Mouse (Mus musculus): ENCODE data around the gene Wt1. TPM values are rescaled to one million over a fixed set of nuclear protein-coding genes. Genes with fewer than 3 reads are reported as not detected.

Wt1 gene
- polyA plus RNA-seq, 1 experiment from 2014 or later = 0.11 TPM

DNA sequence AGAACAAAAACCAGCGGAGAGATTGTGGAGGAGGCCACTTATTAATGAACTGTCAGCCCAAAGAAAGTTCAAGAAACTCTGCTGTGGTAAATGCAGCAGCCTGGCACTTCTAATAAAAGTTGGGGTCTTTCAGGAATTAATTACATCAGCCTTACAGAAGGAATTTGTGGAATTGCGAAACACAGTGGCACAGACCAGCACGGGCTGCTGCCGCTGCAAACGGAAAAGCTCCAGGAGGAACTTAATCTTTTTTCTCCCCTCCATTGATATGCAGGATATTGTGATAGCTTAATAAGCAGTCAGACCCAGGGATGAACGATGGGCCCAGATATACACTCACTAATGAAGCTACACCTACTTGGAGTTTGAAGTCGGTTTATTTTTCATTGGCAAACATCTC lies 15.0 kb downstream of the Wt1 start:
- H3K9ac ChIP-seq (replicated peaks) = no peak overlapping the region
- H3K9me3 ChIP-seq = no peaks in the 10 kb centered on the region
- peaks cover 37% of the 10 kb centered on the region for H3K27me3 ChIP-seq
- no peak overlapping the region for H3K27ac ChIP-seq (replicated peaks)
- 45% methylated on average over 7 of the region's 7 CpGs for WGBS
- no peak overlapping the region for H3K4me3 ChIP-seq
- no peak for ATAC-seq (ENCODE audit: low FRiP score, low read depth)
- H3K4me2 ChIP-seq (replicated peaks) = no peak overlapping the region
- no peaks in the 10 kb centered on the region for H3K4me1 ChIP-seq
- no peaks in the 10 kb centered on the region for H3K36me3 ChIP-seq

DNA sequence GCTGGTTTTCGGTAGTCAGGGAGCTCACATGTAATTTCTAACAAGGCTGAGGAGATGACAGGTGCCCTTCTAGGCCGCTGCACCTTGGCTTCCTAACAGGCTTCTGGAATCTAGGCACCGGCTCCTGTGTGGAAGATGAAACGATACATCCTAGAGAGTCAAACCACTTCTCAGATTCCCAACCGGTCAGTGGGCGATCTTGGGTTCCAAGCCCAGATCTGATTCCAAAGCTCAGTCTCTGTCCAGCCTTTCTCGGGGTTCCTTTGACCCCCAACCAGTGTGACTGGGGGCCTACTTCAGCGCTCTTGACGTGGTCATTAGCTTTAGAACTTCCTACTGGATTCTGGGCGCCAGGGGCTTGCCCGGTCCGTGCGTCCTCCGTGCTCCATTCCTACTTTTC lies 17.4 kb downstream of the Wt1 start:
- H3K27ac ChIP-seq (replicated peaks) = no peak overlapping the region
- no peak for ATAC-seq (ENCODE audit: low FRiP score, low read depth)
- H3K9me3 ChIP-seq = no peaks in the 10 kb centered on the region
- H3K4me3 ChIP-seq = no peak overlapping the region
- H3K27me3 ChIP-seq = peaks cover 13% of the 10 kb centered on the region
- no peaks in the 10 kb centered on the region for H3K36me3 ChIP-seq
- H3K4me2 ChIP-seq (replicated peaks) = no peak overlapping the region
- WGBS = 93% methylated on average over 14 of the region's 14 CpGs
- no peak overlapping the region for H3K9ac ChIP-seq (replicated peaks)
- no peaks in the 10 kb centered on the region for H3K4me1 ChIP-seq

DNA sequence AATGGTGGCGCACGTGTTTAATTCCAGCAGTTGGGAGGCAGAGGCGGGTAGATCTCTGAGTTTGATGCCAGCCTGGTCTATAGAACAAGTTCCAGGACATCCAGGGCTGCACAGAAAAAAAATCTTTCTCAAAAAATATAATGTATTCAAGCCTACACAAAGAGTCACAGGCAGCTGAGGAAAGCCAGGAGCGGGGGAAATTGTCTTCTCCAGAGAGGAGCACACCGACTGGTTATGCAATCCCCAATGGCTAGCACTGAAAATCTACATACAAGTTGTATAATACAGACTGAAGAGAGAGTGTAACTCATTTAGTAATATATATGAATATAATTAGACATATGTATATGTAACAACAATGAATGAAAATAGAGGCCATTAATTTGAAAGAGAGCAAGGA lies 25.2 kb downstream of the Wt1 start:
- Histone ChIP-seq H3K27me3 (no peaks in the 10 kb centered on the region), H3K9ac (replicated peaks) (no peak overlapping the region), H3K36me3 (no peaks in the 10 kb centered on the region), H3K4me1 (no peaks in the 10 kb centered on the region), H3K9me3 (no peaks in the 10 kb centered on the region), H3K4me2 (replicated peaks) (no peak overlapping the region), H3K4me3 (no peak overlapping the region), H3K27ac (replicated peaks) (no peak overlapping the region)
- ATAC-seq (ENCODE audit: low FRiP score, low read depth) = no peak
- WGBS = 93% methylated on average over 5 of the region's 5 CpGs

DNA sequence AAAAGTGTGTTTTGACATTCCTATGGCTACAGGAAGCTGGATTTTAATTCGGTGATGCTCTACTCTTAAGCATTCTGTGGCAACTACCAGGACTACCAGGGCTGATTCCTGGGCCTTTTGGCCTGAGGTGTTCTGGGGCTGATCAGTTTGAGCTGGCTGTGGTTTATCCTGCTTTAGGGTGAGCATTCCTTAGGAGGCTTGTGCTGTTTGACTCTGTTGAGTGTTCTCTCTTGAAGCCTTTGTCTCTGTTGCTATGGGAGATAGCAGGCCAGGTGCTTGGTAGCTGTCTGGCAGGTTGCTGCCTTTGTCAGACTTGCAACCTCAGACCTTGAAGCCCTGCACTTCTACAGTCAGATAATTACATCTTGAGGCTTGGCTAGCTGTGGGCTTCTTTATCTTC lies 26.7 kb downstream of the Wt1 start:
- Histone ChIP-seq H3K9me3 (no peaks in the 10 kb centered on the region), H3K4me1 (no peaks in the 10 kb centered on the region), H3K4me2 (replicated peaks) (no peak overlapping the region), H3K27me3 (no peaks in the 10 kb centered on the region), H3K4me3 (no peak overlapping the region), H3K27ac (replicated peaks) (no peak overlapping the region), H3K36me3 (no peaks in the 10 kb centered on the region), H3K9ac (replicated peaks) (no peak overlapping the region)
- ATAC-seq (ENCODE audit: low FRiP score, low read depth) = no peak
- WGBS = 77% methylated on average over 1 of the region's 1 CpGs

DNA sequence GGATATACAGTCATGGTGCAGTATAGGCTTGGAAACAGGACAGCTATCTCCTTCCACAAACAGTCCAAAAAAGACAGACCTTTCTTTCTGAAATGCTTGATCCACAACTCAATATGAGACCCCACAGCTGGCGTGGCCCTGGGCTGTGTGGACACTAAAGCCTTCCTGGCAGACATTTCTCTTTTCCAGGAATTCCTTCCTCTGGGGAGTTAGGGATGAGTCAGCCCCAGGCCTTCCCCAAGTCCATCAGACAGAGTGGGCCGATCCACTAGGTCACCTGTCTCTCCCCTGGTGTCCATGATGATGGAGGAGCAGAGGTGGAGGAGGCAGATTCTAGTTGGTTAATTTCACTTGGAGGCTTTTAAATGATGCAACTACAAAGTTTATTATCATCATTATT lies 34.6 kb downstream of the Wt1 start:
- 76% methylated on average over 2 of the region's 2 CpGs for WGBS
- no peak overlapping the region for H3K4me2 ChIP-seq (replicated peaks)
- no peaks in the 10 kb centered on the region for H3K9me3 ChIP-seq
- ATAC-seq (ENCODE audit: low FRiP score, low read depth) = no peak
- H3K27me3 ChIP-seq = no peaks in the 10 kb centered on the region
- H3K4me3 ChIP-seq = no peak overlapping the region
- no peak overlapping the region for H3K27ac ChIP-seq (replicated peaks)
- no peak overlapping the region for H3K9ac ChIP-seq (replicated peaks)
- no peaks in the 10 kb centered on the region for H3K4me1 ChIP-seq
- no peaks in the 10 kb centered on the region for H3K36me3 ChIP-seq

DNA sequence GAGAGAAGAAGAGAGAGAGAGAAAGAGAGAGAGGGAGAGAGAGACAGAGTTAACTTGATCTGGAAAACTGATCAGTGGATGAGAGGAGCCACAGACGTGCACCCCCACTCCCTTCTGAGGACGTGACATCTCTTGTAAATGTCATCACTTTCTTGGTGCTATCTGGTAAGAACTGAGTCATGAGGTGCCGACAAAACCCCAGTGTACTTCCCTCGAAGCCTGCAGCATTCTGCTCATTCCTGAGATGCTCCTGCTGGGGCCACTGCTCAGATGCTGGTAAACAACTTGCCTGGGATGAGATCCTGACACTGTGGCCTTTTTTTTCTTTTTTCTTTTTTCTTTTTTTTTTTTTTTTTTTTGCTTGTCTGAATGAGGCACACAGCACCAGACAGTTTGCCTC lies 36.4 kb downstream of the Wt1 start:
- ATAC-seq (ENCODE audit: low FRiP score, low read depth) = no peak
- Histone ChIP-seq H3K4me2 (replicated peaks) (no peak overlapping the region), H3K9me3 (no peaks in the 10 kb centered on the region), H3K27me3 (no peaks in the 10 kb centered on the region), H3K27ac (replicated peaks) (no peak overlapping the region), H3K36me3 (no peaks in the 10 kb centered on the region), H3K9ac (replicated peaks) (no peak overlapping the region), H3K4me3 (no peak overlapping the region), H3K4me1 (no peaks in the 10 kb centered on the region)
- WGBS = 35% methylated on average over 4 of the region's 4 CpGs

DNA sequence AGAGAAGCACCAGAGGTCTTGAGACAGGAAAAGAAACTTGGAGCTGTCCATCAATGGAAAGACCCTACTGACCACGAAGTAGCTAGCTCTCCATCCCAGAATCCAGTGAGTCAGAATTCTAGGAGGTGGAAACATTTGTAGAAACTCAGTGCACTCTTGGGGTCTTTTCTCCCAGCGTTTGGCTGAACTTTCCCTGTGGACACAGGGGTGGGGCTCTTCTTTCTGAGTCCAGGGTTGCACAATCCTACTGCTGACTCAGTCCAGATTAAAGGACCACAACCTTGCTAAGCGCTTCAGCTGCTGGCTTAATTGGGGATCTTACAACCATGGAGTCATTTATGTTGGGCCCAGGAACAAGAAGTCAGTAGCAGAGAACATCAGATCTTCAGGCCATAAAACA lies 41.8 kb downstream of the Wt1 start:
- Histone ChIP-seq H3K27ac (replicated peaks) (no peak overlapping the region), H3K4me1 (no peaks in the 10 kb centered on the region), H3K9me3 (no peaks in the 10 kb centered on the region), H3K27me3 (no peaks in the 10 kb centered on the region), H3K4me3 (no peak overlapping the region), H3K36me3 (no peaks in the 10 kb centered on the region), H3K9ac (replicated peaks) (no peak overlapping the region), H3K4me2 (replicated peaks) (no peak overlapping the region)
- ATAC-seq (ENCODE audit: low FRiP score, low read depth) = no peak
- 87% methylated on average over 3 of the region's 3 CpGs for WGBS

DNA sequence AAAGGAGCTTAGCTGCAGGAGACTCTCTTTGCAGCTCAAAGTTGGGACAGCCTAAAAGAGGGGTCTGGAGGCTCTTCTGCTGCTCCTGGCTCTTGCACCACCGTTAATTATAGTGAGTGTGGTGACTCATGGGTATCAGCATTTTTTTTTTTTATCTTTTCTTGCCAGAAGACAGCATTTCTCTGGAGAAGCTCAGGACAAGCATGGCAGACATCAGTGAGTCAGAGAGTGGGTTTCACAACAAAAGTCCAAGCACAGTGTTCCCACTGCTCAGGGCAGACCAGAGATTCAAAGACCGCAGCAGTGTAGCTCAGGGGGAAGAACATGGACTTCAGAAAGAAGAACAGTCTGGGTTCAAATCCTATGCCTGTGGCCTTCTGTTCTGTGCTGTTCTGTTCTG lies 47.9 kb downstream of the Wt1 start:
- H3K9ac ChIP-seq (replicated peaks) = no peak overlapping the region
- H3K27ac ChIP-seq (replicated peaks) = no peak overlapping the region
- 74% methylated on average over 2 of the region's 2 CpGs for WGBS
- H3K4me1 ChIP-seq = no peaks in the 10 kb centered on the region
- no peak overlapping the region for H3K4me3 ChIP-seq
- no peak for ATAC-seq (ENCODE audit: low FRiP score, low read depth)
- H3K9me3 ChIP-seq = no peaks in the 10 kb centered on the region
- H3K36me3 ChIP-seq = no peaks in the 10 kb centered on the region
- H3K27me3 ChIP-seq = no peaks in the 10 kb centered on the region
- H3K4me2 ChIP-seq (replicated peaks) = no peak overlapping the region

DNA sequence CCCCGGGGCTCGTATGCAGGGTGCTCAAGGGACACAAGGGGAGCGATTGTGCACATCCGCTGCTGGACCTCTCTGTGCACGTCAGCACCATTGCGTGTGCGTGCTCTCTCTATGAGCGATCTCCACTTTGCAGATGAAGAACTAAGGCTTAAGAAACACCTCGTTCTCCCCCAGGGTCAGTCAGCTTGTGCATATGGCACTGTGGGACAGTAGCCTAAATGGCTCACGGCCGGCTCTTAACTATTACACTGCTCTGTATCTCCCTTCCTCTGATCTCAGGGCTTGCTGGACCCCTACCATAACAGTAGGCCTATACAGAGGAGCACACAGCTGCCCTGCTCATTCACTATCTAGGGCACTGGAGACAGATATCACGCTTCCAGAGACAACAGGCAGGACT lies 52.5 kb downstream of the Wt1 start:
- 93% methylated on average over 12 of the region's 12 CpGs for WGBS
- Histone ChIP-seq H3K27ac (replicated peaks) (no peak overlapping the region), H3K4me3 (no peak overlapping the region), H3K4me1 (no peaks in the 10 kb centered on the region), H3K9ac (replicated peaks) (no peak overlapping the region), H3K9me3 (no peaks in the 10 kb centered on the region), H3K36me3 (no peaks in the 10 kb centered on the region), H3K4me2 (replicated peaks) (no peak overlapping the region), H3K27me3 (no peaks in the 10 kb centered on the region)
- ATAC-seq (ENCODE audit: low FRiP score, low read depth) = no peak

DNA sequence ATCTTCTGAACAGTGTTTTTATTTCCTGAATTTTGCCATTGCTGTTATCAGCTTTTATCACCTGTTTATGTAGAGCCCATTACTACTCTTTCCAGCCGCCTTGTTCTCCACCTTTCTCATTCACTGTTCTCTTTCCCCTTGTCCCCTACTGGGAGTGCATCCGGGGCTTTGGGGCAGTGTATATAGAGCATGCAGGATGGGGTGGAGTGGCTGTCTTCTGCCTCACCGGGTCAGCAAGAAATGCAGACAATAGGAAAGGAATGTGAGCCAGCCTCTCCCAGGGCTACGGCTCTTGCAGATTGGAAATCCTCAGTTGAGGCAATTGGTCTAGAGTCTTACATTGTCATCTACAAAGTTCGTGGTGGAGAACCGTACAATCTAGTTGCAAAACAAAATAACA lies 56.2 kb downstream of the Wt1 start:
- Histone ChIP-seq H3K36me3 (no peaks in the 10 kb centered on the region), H3K4me2 (replicated peaks) (no peak overlapping the region), H3K27ac (replicated peaks) (no peak overlapping the region), H3K9me3 (no peaks in the 10 kb centered on the region), H3K27me3 (no peaks in the 10 kb centered on the region), H3K9ac (replicated peaks) (no peak overlapping the region), H3K4me1 (no peaks in the 10 kb centered on the region), H3K4me3 (no peak overlapping the region)
- no peak for ATAC-seq (ENCODE audit: low FRiP score, low read depth)
- 33% methylated on average over 6 of the region's 6 CpGs for WGBS

DNA sequence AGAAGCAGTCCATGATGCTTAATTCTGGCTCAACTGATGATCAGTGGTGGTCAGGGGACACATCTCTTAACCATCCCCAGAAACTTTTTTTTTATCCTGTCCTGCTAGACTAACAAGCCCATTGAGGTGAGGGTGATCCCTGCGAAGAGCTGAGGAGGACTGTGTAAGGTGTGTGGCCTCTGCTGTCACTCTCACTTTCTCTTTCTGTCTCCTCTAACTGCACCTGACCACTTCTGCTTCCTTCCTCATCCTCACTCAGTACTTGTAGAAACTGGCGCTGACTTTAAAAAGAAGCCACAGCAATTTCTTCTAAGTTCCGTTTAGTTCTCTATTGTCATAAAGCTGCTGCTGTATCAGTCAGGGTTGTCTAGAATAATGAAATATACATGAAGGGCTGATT lies 58.8 kb downstream of the Wt1 start:
- 90% methylated on average over 3 of the region's 3 CpGs for WGBS
- H3K4me1 ChIP-seq = no peaks in the 10 kb centered on the region

DNA sequence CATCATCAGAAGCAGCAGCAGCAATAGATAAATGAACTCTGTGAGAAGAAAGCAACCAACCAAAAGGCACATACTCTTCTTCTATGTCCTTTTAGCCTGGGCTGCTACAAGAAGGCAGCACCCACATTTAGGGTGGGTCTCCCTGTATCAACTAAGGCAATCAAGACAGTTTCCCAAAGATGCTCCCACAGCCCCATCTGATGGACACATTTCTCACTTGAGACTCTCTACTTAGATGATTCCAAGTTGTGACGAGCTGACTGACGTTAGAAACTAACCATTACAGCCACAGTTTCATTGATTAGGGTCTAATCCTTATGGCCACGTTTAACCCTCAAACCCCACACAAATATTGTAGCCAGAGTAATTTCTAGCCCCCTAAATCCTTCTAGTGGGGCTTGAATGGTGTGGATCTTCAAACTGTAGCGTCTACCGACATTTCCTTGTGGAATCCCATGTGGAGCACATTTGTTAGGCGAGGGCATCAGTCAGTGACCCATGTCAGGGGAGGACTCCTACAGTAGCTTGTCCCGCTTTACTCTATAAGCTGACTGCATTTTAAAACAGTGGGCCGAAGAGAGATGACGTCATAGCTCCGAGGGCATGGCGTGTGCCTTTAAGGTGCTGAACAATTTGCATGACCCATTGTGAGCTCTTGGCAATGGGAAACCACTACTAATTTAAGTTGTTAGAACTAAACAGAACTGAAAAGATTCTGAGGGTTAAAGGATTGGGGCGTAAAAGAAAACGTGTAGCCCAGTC lies 59.6 kb downstream of the Wt1 start:
- no peak overlapping the region for H3K4me2 ChIP-seq (replicated peaks)
- no peak overlapping the region for H3K9ac ChIP-seq (replicated peaks)
- H3K36me3 ChIP-seq = no peaks in the 10 kb centered on the region
- no peak for ATAC-seq (ENCODE audit: low FRiP score, low read depth)
- H3K27ac ChIP-seq (replicated peaks) = no peak overlapping the region
- WGBS = 77% methylated on average over 13 of the region's 13 CpGs
- H3K27me3 ChIP-seq = no peaks in the 10 kb centered on the region
- H3K9me3 ChIP-seq = no peaks in the 10 kb centered on the region
- no peak overlapping the region for H3K4me3 ChIP-seq
- H3K4me1 ChIP-seq = no peaks in the 10 kb centered on the region

More for the DNA sequence above, 58.8 kb downstream of the Wt1 start:
- Histone ChIP-seq H3K27me3 (no peaks in the 10 kb centered on the region), H3K9ac (replicated peaks) (no peak overlapping the region), H3K4me3 (no peak overlapping the region), H3K9me3 (no peaks in the 10 kb centered on the region), H3K27ac (replicated peaks) (no peak overlapping the region), H3K36me3 (no peaks in the 10 kb centered on the region), H3K4me2 (replicated peaks) (no peak overlapping the region)
- ATAC-seq (ENCODE audit: low FRiP score, low read depth) = no peak

DNA sequence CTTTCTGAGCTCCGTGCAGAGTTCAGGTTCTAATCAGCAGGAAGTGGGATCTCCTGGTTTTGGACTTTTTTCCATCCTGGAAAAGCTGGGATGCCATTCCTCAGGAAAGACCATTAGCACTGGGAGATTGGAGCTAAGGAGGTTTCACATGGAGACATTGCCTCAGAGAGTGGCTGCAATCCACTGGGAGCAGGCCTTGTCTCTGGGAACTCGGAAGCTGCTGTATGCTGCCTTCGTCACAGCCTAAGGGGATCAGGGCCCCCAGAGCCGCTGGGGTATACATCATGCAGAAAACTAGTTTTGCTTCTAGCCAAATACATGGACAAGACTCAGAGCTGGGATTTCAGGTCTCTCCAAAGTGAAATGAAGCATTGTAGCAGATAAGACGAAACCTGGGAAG lies 60.3 kb downstream of the Wt1 start:
- Histone ChIP-seq H3K4me2 (replicated peaks) (no peak overlapping the region), H3K27ac (replicated peaks) (no peak overlapping the region), H3K9ac (replicated peaks) (no peak overlapping the region), H3K27me3 (no peaks in the 10 kb centered on the region), H3K4me1 (no peaks in the 10 kb centered on the region), H3K9me3 (no peaks in the 10 kb centered on the region), H3K36me3 (no peaks in the 10 kb centered on the region), H3K4me3 (no peak overlapping the region)
- WGBS = 82% methylated on average over 5 of the region's 5 CpGs
- no peak for ATAC-seq (ENCODE audit: low FRiP score, low read depth)

Measured in midbrain, embryonic 12.5 days (tissue).